Comparison of ENCODE assay signal across 24 mouse cellular contexts in the genomic region with DNA sequence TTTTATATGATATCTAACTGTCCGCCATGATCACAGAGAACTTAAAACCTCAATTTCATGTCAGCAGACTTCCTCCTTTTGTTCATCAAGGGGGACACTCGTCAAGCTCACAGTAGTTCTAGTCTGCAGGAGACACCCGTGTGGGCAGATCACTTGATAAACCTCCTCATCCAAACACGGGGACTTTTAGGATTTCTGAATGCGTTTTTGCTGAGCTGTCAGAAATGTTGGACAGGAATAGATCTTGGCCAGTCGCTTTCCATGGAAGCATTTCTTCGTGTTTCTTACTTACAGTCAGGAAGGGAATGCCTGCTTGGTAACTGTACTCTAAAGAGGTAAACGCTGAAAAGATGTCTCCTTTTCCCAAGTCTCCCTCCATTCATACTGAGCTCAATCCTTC.
"Had no signal": no experiment of that assay in that cellular context is flagged by ENCODE, and none has a peak within 500 bp of the region (broad histone marks: within the 10 kb centered on the region; RNA-seq: fewer than 3 reads in every experiment).

No protein-coding gene starts in this region.

- H3K9me3 ChIP-seq: heart, embryonic 10.5 days; hindbrain, embryonic 12.5 days; limb, embryonic 10.5 days had no signal

- H3K4me3 ChIP-seq: gastrocnemius, adult 2 months; heart, embryonic 10.5 days; heart, embryonic 12.5 days; hindbrain, embryonic 10.5 days; hindbrain, embryonic 12.5 days; intestine, embryonic 15.5 days; kidney, embryonic 15.5 days; limb, embryonic 10.5 days; limb, embryonic 12.5 days; liver, embryonic 13.5 days; liver, embryonic 15.5 days had no signal

- H3K4me1 ChIP-seq: heart, embryonic 10.5 days; heart, embryonic 12.5 days; hindbrain, embryonic 10.5 days; hindbrain, embryonic 12.5 days; intestine, embryonic 15.5 days; kidney, embryonic 15.5 days; limb, embryonic 10.5 days; limb, embryonic 12.5 days; liver, embryonic 13.5 days; liver, embryonic 15.5 days had no signal

- H3K9ac ChIP-seq: heart, embryonic 12.5 days; hindbrain, embryonic 12.5 days; hindbrain, embryonic 14.5 days; intestine, embryonic 15.5 days; kidney, embryonic 15.5 days; limb, embryonic 12.5 days; liver, embryonic 13.5 days; liver, embryonic 15.5 days had no signal

- H3K27ac ChIP-seq: gastrocnemius, adult 2 months; heart, embryonic 10.5 days; hindbrain, embryonic 10.5 days; hindbrain, embryonic 12.5 days; hindbrain, embryonic 14.5 days; intestine, embryonic 15.5 days; kidney, embryonic 15.5 days; kidney, postnatal 0 days; limb, embryonic 10.5 days; limb, embryonic 12.5 days; liver, embryonic 13.5 days; liver, embryonic 15.5 days had no signal

- DNase-seq: gastrocnemius, adult 2 months; gastrocnemius, postnatal 10 days; gastrocnemius, postnatal 25 days; heart, postnatal 10 days; heart, postnatal 4 days; kidney, adult 18-20 months; kidney, adult 8-10 months; kidney, postnatal 14 days; kidney, postnatal 36 days; layer of hippocampus, adult 9-11 months; layer of hippocampus, postnatal 36 days; liver; liver, embryonic 13.5 days had no signal
